25 mouse cellular contexts compared by ENCODE assay signal in genomic region chr4:154702931-154703330, GRCm38 (mm10). TPM values are rescaled to one million over a fixed set of nuclear protein-coding genes. Genes with fewer than 3 reads are reported as not detected.
"Had no signal": no experiment of that assay in that cellular context is flagged by ENCODE, and none has a peak within 500 bp of the region (broad histone marks: within the 10 kb centered on the region; RNA-seq: fewer than 3 reads in every experiment).

No protein-coding gene starts in this region.

- H3K27ac ChIP-seq: kidney, embryonic 15.5 days; left cerebral cortex, adult 2 months; limb, embryonic 15.5 days; liver, embryonic 12.5 days; liver, embryonic 15.5 days; midbrain, embryonic 12.5 days; midbrain, embryonic 15.5 days; neural tube, embryonic 12.5 days; neural tube, embryonic 15.5 days; stomach, postnatal 0 days had no signal

- H3K36me3 ChIP-seq: kidney, embryonic 15.5 days; limb, embryonic 15.5 days; liver, embryonic 12.5 days; liver, embryonic 15.5 days; midbrain, embryonic 12.5 days; midbrain, embryonic 15.5 days; neural tube, embryonic 12.5 days; neural tube, embryonic 15.5 days had no signal

- H3K9ac ChIP-seq: kidney, embryonic 15.5 days; limb, embryonic 15.5 days; liver, embryonic 12.5 days; liver, embryonic 15.5 days; midbrain, embryonic 12.5 days; midbrain, embryonic 15.5 days; neural tube, embryonic 12.5 days; neural tube, embryonic 15.5 days had no signal

- H3K4me1 ChIP-seq: liver, embryonic 12.5 days; liver, embryonic 15.5 days; neural tube, embryonic 12.5 days had no signal

- H3K4me2 ChIP-seq: kidney, embryonic 15.5 days; limb, embryonic 15.5 days; liver, embryonic 12.5 days; liver, embryonic 15.5 days; midbrain, embryonic 12.5 days; midbrain, embryonic 15.5 days; neural tube, embryonic 12.5 days; neural tube, embryonic 15.5 days had no signal

- ATAC-seq: intestine, embryonic 16.5 days; liver, embryonic 12.5 days; midbrain, embryonic 15.5 days had no signal

- H3K4me3 ChIP-seq: kidney, embryonic 15.5 days; left cerebral cortex, adult 2 months; limb, embryonic 15.5 days; liver, embryonic 12.5 days; liver, embryonic 15.5 days; midbrain, embryonic 12.5 days; midbrain, embryonic 15.5 days; neural tube, embryonic 12.5 days; neural tube, embryonic 15.5 days had no signal

- H3K27me3 ChIP-seq: midbrain, embryonic 15.5 days; neural tube, embryonic 12.5 days; neural tube, embryonic 15.5 days had no signal

- DNase-seq: kidney, adult 8-10 months; kidney, postnatal 10 days; kidney, postnatal 36 days; layer of hippocampus, postnatal 36 days; lung, adult 2 months; lung, postnatal 14 days; right cerebral cortex, adult 18-20 months; right cerebral cortex, postnatal 14 days; right cerebral cortex, postnatal 4 days; thymus, adult 18-20 months; thymus, postnatal 36 days had no signal

- H3K9me3 ChIP-seq: kidney, embryonic 15.5 days; limb, embryonic 15.5 days; liver, embryonic 12.5 days; liver, embryonic 15.5 days; midbrain, embryonic 12.5 days; midbrain, embryonic 15.5 days; neural tube, embryonic 12.5 days; neural tube, embryonic 15.5 days had no signal

RNA-seq across cellular contexts. Expression of gene Actrt2, which starts 35.3 kb away (rescaled TPM):
- polyA plus RNA-seq: intestine, embryonic 16.5 days; kidney, embryonic 15.5 days; limb, embryonic 15.5 days; liver, embryonic 12.5 days; liver, embryonic 15.5 days; lung, adult 2 months; lung, embryonic 16.5 days; midbrain, embryonic 12.5 days; midbrain, embryonic 15.5 days; neural tube, embryonic 12.5 days; neural tube, embryonic 15.5 days; stomach, embryonic 14.5 days; stomach, postnatal 0 days; urinary bladder, adult 2 months had no signal
